Mouse (Mus musculus) brain, embryonic 14.5 days (tissue): ENCODE results near the gene Cers5. TPM values are rescaled to one million over a fixed set of nuclear protein-coding genes. Genes with fewer than 3 reads are reported as not detected.

Experiments used
- DNase-seq: peaks from one replicate; pipeline ENCODE4 v3.0.0-alpha.2; 2011; ENCODE audit warnings: low read depth
- CTCF ChIP-seq: fragments of 200-500 bp; IDR thresholded peaks from 2 replicates; pipeline ENCODE4 v1.5.1; 2012; ENCODE audit warnings: inconsistent platforms, mild to moderate bottlenecking, moderate library complexity, borderline replicate concordance; ENCODE audit not compliant: insufficient read depth, insufficient read length; ENCODE audit errors: extremely low read depth
- POLR2A ChIP-seq: fragments of 200-500 bp; IDR thresholded peaks from 2 replicates; pipeline ENCODE4 v1.6.1; 2012; ENCODE audit warnings: mild to moderate bottlenecking, inconsistent platforms, borderline replicate concordance; ENCODE audit not compliant: poor library complexity, insufficient read depth, insufficient read length, severe bottlenecking; ENCODE audit errors: extremely low read depth
- polyA plus RNA-seq: library from polyadenylated mRNA; depleted of rRNA; stranded (reverse); fragments of >200 nt; gene quantifications from 2 replicates; pipeline ENCODE4 v1.2.3, GENCODE M21; 2012

Cers5 gene
- polyA plus RNA-seq, 1 experiment, result 69.4 TPM

GRCm38 (mm10) chr15:99721921-99722743 lies 50.6 kb downstream of the Cers5 start:
- TF ChIP-seq CTCF, result no peak
- TF ChIP-seq POLR2A, result no peak
- DNase-seq, result no peak

GRCm38 (mm10) chr15:99719865-99720264 lies 52.8 kb downstream of the Cers5 start:
- no peak for TF ChIP-seq POLR2A
- no peak for DNase-seq

GRCm38 (mm10) chr15:99718461-99719021 lies 54.1 kb downstream of the Cers5 start:
- no peak for DNase-seq
- TF ChIP-seq CTCF, result no peak
- TF ChIP-seq POLR2A, result no peak

GRCm38 (mm10) chr15:99717386-99718334 lies 55.0 kb downstream of the Cers5 start, which contains the start of gene Gpd1:
TSS of gene Gpd1 (plus strand) at chr15:99717515.
- peak; percentile 64 for DNase-seq
- no peak for TF ChIP-seq POLR2A
- TF ChIP-seq CTCF, result no peak

- no peak for DNase-seq
- TF ChIP-seq POLR2A (no peak), CTCF (no peak)
These were observed 55.9 kb downstream of the Cers5 start for GRCm38 (mm10) chr15:99716814-99717213.

- TF ChIP-seq CTCF (no peak), POLR2A (no peak)
- no peak for DNase-seq
These were observed 56.5 kb downstream of the Cers5 start for GRCm38 (mm10) chr15:99715982-99716746.

GRCm38 (mm10) chr15:99715361-99715865 lies 57.3 kb downstream of the Cers5 start:
- peak; percentile 90 for DNase-seq
- TF ChIP-seq POLR2A, result no peak
- no peak for TF ChIP-seq CTCF

- TF ChIP-seq CTCF, result peak; percentile 96
- no peak for TF ChIP-seq POLR2A
- peak; percentile 91 for DNase-seq
These were observed 57.8 kb downstream of the Cers5 start for GRCm38 (mm10) chr15:99714858-99715257.

- no peak for TF ChIP-seq POLR2A
- no peak for TF ChIP-seq CTCF
- no peak for DNase-seq
These were observed 58.5 kb downstream of the Cers5 start for GRCm38 (mm10) chr15:99714206-99714605.

GRCm38 (mm10) chr15:99713569-99713968 lies 59.1 kb downstream of the Cers5 start:
- DNase-seq, result peak; percentile 5
- no peak for TF ChIP-seq POLR2A
- TF ChIP-seq CTCF, result no peak
